Mouse (Mus musculus): ENCODE measurements at regions not wholly inside any gene's neighbourhood (a gene's known extent, or its start where the extent isn't known, plus 50 kb on each side); places are given as distances from the start of the nearest gene placed in this dataset.

DNA sequence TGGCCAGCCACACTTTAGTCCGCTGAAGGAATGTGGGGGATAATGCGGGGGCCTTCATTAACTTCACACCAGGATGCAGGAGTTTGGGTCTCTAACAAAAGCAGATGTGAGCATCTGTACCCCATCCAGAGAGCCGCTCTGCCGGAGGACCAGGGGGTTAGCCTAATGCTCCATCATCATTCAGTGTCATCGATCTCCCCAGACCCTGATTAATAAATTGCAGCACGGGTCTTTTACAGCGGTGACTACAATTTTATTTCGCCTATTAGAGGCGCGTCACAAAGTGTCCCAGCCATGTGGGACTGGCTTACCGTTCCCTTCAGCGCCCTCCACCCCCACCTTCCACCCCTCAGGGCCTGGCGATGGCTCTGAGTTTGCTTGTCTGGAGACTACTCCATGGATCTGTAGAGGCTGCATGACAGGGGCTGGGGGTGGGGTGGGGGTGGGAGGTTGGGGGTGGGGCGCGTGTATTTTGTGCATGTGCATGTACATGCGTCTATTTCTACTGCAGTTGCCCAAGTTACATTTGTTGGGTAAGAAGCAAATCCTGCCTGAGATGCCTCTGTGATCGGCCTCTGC, 1560.8 kb upstream of the Gulo start:
- H3K27ac ChIP-seq (ENCODE audit: insufficient read depth, low read depth, low read length), result no peak overlapping the region
- H3K4me1 ChIP-seq (ENCODE audit: control insufficient read depth, insufficient read depth, low read length), result peaks cover 3% of the 10 kb centered on the region; the same call in 1 of the 2 replicates
- WGBS, result 34% methylated on average over 17 of the region's 17 CpGs
- no peak for TF ChIP-seq CTCF (IDR thresholded peaks at IDR 0.05; ENCODE audit: insufficient read depth, low read depth, low read length)
- no peak for TF ChIP-seq POLR2A (IDR thresholded peaks at IDR 0.05; ENCODE audit: insufficient read depth, low read depth, low read length)
- H3K4me3 ChIP-seq (ENCODE audit: insufficient read depth, low read depth, low read length), result no peak overlapping the region

GRCm38 (mm10) chr14:67568896-67569743, 1560.1 kb upstream of the Gulo start:
- no peak for TF ChIP-seq POLR2A (IDR thresholded peaks at IDR 0.05; ENCODE audit: insufficient read depth, low read depth, low read length)
- no peak for TF ChIP-seq CTCF (IDR thresholded peaks at IDR 0.05; ENCODE audit: insufficient read depth, low read depth, low read length)
- 17% methylated on average over 22 of the region's 22 CpGs for WGBS
- Histone ChIP-seq H3K27ac (ENCODE audit: insufficient read depth, low read depth, low read length) (no peak overlapping the region), H3K4me3 (ENCODE audit: insufficient read depth, low read depth, low read length) (no peak overlapping the region), H3K4me1 (ENCODE audit: control insufficient read depth, insufficient read depth, low read length) (peaks cover 3% of the 10 kb centered on the region; the same call in 1 of the 2 replicates)

DNA sequence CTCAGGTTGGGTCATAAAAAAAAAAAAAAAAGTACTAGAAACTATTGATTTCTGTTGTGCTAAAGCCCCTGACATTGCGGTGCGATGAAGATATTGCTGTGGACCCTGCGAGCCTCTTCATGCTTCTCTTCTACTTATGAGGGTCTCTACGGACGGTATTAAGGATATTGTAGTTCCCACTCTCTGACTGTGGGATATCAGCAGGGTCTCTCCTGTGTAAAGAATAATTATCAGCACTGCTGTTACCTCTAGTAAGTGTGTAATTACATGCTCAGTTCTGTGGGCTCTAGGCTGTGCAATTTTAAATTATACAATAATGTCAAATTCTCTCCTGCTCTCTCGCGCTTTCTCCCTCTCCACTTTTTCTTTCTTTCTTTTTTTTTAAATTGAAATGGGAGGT, 1545.9 kb upstream of the Gulo start:
- TF ChIP-seq CTCF (IDR thresholded peaks at IDR 0.05; ENCODE audit: insufficient read depth, low read depth, low read length) (no peak), POLR2A (IDR thresholded peaks at IDR 0.05; ENCODE audit: insufficient read depth, low read depth, low read length) (no peak)
- Histone ChIP-seq H3K4me3 (ENCODE audit: insufficient read depth, low read depth, low read length) (no peak overlapping the region), H3K4me1 (ENCODE audit: control insufficient read depth, insufficient read depth, low read length) (no peaks in the 10 kb centered on the region), H3K27ac (ENCODE audit: insufficient read depth, low read depth, low read length) (no peak overlapping the region)
- 85% methylated on average over 7 of the region's 7 CpGs for WGBS

- 57% methylated on average over 6 of the region's 6 CpGs for WGBS
- TF ChIP-seq CTCF (IDR thresholded peaks at IDR 0.05; ENCODE audit: insufficient read depth, low read depth, low read length), result no peak
- Histone ChIP-seq H3K27ac (ENCODE audit: insufficient read depth, low read depth, low read length) (no peak overlapping the region), H3K4me1 (ENCODE audit: control insufficient read depth, insufficient read depth, low read length) (no peaks in the 10 kb centered on the region), H3K4me3 (ENCODE audit: insufficient read depth, low read depth, low read length) (no peak overlapping the region)
These were observed 1541.6 kb upstream of the Gulo start for GRCm38 (mm10) chr14:67550462-67551185.

- no peak overlapping the region for H3K27ac ChIP-seq (ENCODE audit: insufficient read depth, low read depth, low read length)
- 91% methylated on average over 6 of the region's 6 CpGs for WGBS
- no peak for TF ChIP-seq POLR2A (IDR thresholded peaks at IDR 0.05; ENCODE audit: insufficient read depth, low read depth, low read length)
- TF ChIP-seq CTCF (IDR thresholded peaks at IDR 0.05; ENCODE audit: insufficient read depth, low read depth, low read length), result no peak
- H3K4me1 ChIP-seq (ENCODE audit: control insufficient read depth, insufficient read depth, low read length), result no peaks in the 10 kb centered on the region
- H3K4me3 ChIP-seq (ENCODE audit: insufficient read depth, low read depth, low read length), result no peak overlapping the region
These were observed 1539.7 kb upstream of the Gulo start for GRCm38 (mm10) chr14:67548750-67549149.

DNA sequence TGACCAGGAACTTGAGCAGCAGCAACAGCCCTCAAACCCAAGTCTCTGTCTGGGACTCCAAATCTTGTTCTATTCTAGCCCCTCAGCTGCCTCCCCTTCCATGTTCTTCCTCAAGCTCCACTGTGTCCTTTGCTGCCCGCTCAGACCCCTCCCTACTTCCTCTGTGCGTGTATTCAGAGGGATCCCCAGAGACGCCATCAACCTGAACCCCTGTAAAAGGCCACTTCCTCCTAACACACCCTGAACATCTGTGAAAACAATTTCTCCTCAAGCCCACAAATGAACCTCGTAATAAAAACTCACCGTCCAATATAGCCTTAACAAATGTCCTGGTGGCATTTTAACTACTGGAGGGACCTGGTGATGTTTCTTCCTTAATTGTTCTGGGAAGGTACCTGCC, 1536.0 kb upstream of the Gulo start:
- Histone ChIP-seq H3K27ac (ENCODE audit: insufficient read depth, low read depth, low read length) (no peak overlapping the region), H3K4me1 (ENCODE audit: control insufficient read depth, insufficient read depth, low read length) (peaks cover 5% of the 10 kb centered on the region; the same call in 1 of the 2 replicates), H3K4me3 (ENCODE audit: insufficient read depth, low read depth, low read length) (no peak overlapping the region)
- no peak for TF ChIP-seq CTCF (IDR thresholded peaks at IDR 0.05; ENCODE audit: insufficient read depth, low read depth, low read length)
- no peak for TF ChIP-seq POLR2A (IDR thresholded peaks at IDR 0.05; ENCODE audit: insufficient read depth, low read depth, low read length)
- 85% methylated on average over 5 of the region's 5 CpGs for WGBS

GRCm38 (mm10) chr14:67541271-67541711, 1532.3 kb upstream of the Gulo start:
- Histone ChIP-seq H3K4me1 (ENCODE audit: control insufficient read depth, insufficient read depth, low read length) (peaks cover 12% of the 10 kb centered on the region), H3K27ac (ENCODE audit: insufficient read depth, low read depth, low read length) (no peak overlapping the region), H3K4me3 (ENCODE audit: insufficient read depth, low read depth, low read length) (no peak overlapping the region)
- TF ChIP-seq POLR2A (IDR thresholded peaks at IDR 0.05; ENCODE audit: insufficient read depth, low read depth, low read length) (no peak), CTCF (IDR thresholded peaks at IDR 0.05; ENCODE audit: insufficient read depth, low read depth, low read length) (no peak)
- 31% methylated on average over 4 of the region's 4 CpGs for WGBS

- no peak for TF ChIP-seq POLR2A (IDR thresholded peaks at IDR 0.05; ENCODE audit: insufficient read depth, low read depth, low read length)
- no peak for TF ChIP-seq CTCF (IDR thresholded peaks at IDR 0.05; ENCODE audit: insufficient read depth, low read depth, low read length)
- Histone ChIP-seq H3K4me1 (ENCODE audit: control insufficient read depth, insufficient read depth, low read length) (peaks cover 12% of the 10 kb centered on the region), H3K4me3 (ENCODE audit: insufficient read depth, low read depth, low read length) (no peak overlapping the region), H3K27ac (ENCODE audit: insufficient read depth, low read depth, low read length) (no peak overlapping the region)
- WGBS, result 88% methylated on average over 9 of the region's 9 CpGs
These were observed 1529.7 kb upstream of the Gulo start for GRCm38 (mm10) chr14:67538696-67539095.

Data from olfactory bulb, adult 2 months (tissue).